Mouse (Mus musculus) natural killer cell, adult 2 months (primary cell): ENCODE data around the gene Nsg2.

Experiments used
- DNase-seq, 2 experiments: peaks; one replicate each; pipeline ENCODE4 v3.0.0; 2022; ENCODE audit warnings: low spot score in 2 of 2

The Nsg2 gene

DNA sequence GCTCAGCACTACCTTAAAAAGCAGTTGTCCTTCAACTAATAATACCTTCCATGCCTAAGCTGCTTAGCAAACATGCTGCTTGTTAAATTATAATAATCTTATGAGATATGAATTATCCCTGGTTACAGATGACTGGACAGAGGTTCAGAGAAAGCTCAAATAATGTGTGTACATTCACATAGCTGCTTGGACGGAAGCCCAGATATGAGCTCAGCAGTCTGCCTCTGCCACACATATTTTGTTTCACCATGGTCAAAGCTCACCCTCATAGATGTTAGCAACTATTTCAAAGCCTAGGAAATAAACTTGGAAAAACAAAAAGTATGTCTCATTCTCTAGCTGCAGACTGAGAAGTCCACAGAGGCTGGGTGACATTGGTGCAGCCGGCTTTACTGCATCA, 74.9 kb downstream of the Nsg2 start:
- DNase-seq = no peak

DNA sequence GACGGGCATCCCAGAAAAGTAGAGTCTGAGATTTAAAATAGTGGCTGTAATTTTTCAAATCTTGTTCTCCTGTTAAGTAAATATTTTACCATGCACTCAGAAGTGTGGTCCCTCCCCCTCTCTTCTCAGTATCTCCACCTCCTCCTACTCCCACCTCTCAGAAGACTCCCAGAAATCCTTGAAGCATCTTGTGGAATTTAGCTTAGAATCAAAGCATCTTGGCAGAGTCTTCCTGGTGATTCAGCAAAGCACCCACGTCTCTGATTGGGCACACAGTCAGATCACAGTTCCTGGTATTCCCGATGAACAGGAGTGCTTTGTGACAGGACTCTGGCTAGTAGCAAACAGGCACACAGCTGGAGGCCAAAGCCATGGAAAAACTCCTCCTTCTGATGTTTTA, 83.2 kb downstream of the Nsg2 start:
- no peak for DNase-seq

DNA sequence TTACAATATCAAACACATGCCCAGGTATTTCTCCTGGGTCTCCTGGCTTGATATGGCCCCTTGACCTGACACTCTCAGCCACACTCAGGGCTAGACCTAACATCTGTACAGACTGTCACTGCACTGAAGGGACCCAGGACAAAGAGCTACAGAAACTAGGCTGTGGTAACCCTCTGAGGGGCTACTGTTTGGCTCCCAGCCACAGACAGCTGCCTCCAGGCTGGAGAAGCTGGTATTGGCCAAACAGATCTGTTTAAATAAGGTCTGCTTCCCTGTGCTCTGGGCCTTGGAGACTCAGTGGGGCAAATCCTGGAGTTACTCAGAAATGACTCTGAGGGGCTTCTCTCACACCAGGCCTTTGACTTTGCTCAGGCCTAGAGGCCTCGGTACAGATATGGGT, 86.3 kb downstream of the Nsg2 start:
- DNase-seq = no peak

DNA sequence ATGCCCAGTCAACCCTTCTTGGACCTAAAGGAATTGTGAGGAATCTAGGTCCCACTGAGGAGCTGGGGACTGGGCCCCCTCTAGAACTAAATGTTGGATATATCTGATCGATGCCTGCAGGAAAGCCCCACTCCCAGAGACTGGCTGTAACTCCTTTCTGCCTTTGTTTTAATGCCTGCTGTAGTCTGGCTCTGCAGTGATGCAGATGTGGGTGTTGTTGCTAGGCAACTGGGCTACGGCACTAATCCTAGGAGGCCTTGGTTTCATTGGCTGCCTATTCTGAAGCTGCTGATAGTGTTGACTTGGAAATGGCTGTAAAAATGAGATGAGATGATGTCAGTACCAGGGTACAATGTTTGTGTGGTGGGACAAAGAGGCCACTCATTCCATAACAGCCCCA, 87.1 kb downstream of the Nsg2 start:
- DNase-seq = no peak

DNA sequence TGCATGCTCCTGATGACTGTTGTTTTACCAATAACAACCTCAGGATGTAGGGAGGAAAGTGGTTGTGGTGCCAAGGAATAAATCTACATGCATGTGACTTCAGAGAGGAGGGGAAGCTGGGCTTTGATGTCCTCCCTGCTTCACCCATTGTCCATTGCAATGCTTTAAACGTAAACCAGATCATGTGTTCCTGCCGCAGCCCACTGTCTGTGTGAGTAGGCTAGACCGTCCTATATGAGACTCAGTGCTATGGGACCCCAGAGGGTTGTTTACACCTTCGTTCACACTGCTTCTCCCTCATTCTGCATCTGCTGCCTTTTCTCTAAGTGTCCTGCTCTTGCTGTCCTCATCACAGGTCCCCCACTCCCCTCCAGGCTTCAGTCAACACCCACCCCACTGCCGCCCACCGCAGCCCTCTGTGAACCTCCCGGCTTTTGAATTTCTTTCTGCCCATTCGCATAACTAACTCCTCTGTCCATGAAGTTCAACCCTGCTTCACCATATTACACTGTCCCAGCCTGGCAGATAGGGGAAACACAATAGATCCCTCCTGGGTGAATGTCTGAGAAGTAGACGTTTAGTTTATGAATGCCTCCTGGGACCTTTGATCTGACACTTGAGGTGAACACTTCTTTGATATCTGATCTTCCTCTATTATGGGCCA, 87.6 kb downstream of the Nsg2 start:
- no peak for DNase-seq

DNA sequence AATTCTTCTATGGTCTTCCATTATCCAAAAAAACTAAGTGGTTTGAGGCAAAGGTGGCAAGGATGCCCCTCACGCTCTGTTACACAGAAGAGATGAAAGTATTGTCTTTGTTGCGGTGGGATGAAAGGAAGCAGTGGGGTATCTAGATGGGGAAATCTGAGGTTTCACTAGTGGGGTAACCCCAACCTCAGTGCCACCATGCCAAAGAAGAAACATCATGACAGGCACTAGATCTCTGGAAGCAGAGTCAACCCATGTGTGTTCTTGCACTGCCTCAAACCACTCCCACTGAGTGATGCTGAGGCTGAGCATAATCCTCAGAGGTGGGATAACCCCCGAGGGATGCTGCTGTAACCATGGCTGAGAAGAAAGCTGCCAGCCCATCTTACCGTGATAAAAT, 95.5 kb downstream of the Nsg2 start:
- no peak for DNase-seq

DNA sequence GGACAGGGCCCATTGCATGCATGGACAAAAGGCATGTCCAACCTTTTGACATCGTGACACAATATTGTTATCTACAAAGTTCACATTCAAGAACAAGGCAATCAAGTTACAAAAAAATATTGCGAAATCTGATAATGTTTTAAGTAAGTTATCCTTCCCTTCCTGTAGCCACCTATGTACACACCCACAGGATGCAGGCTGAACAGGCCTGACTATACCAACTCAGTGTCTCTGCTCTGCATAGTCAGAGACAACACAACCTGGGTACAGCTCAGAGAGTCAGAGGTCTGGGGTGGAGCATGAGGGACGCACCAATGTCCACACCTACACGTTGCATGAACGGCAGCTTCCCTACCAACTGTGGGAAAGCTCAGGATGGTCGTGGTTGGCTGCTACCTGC, 96.1 kb downstream of the Nsg2 start:
- no peak for DNase-seq

DNA sequence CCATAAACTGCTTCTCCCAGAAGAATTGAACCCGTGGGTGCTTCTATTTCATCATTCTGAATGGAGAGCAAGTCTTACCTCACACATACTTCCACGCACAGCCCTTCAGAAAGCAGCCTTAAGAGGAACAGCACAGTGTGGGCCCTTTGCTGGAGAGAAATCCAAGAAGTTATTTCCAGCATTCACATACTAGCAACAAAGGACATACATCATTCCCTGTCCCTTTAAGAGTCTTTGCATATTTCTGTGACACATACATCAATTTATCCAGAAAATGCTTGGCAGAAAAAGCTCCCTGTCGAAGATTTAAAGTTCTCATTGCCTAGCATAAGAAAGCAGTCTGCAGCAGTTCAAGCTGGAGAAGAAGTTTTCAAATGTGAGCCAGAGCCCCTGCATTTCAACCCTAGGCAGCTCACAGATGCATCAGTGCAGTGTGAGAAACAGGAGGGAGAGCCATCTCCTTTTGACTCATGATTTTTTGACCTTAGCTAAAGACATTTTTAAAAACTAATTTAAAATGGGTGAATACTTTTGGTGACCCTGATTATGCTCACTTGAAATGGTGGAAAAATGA, 100.9 kb downstream of the Nsg2 start:
- DNase-seq = no peak

DNA sequence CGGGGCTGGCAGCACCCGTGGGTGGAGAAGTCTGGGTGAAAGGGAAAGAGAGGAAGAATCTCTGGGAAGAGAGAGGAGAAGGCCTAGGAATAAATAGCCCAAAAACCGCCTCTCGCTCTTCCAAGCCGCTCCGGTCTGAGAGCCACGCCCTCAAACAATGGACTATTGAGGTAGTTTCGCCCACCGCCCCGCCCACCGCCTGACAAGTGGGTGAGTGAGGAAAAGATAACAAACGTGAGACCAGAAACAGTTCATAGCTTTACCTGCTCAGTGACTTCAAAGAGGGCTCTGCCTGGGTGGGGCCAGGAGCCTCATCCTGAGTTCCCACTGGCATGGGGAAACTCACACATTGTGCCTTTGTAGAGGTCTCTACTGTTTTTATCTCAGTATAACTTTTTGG, 102.7 kb downstream of the Nsg2 start:
- DNase-seq = no peak

DNA sequence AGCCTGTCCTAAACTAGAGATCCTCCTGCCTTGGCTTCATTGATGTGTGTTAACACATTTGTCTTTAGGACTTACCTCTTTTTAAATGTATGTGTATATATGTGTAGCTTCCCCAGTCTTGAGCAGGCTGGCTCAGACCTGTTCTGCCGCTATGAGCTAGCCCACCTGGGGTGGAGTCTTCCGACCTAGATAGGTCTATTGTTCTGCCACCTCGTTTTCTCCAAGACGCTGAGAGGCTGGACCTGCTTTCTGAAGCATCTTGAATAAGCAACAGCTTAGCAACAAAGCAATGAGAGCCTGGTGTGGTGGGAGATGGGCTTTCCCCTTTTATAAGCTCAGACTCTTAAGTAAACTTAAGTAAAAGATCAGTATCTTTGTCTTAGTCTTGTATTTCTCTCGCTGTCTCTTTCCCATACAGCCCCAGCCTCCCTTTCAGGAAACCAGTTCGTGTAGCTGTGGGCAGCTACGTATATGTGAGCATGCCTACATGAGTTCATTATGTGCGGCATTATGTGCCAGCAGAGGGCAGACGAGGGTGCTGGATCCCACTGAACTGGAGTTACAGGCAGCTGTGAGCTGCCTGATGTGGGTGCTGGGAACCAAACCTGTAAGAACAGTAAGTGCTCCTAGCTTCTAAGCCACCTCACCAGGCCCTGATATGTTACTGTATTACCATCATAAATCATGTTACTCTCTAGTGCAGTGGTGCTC, 104.3 kb downstream of the Nsg2 start:
- no peak for DNase-seq

DNA sequence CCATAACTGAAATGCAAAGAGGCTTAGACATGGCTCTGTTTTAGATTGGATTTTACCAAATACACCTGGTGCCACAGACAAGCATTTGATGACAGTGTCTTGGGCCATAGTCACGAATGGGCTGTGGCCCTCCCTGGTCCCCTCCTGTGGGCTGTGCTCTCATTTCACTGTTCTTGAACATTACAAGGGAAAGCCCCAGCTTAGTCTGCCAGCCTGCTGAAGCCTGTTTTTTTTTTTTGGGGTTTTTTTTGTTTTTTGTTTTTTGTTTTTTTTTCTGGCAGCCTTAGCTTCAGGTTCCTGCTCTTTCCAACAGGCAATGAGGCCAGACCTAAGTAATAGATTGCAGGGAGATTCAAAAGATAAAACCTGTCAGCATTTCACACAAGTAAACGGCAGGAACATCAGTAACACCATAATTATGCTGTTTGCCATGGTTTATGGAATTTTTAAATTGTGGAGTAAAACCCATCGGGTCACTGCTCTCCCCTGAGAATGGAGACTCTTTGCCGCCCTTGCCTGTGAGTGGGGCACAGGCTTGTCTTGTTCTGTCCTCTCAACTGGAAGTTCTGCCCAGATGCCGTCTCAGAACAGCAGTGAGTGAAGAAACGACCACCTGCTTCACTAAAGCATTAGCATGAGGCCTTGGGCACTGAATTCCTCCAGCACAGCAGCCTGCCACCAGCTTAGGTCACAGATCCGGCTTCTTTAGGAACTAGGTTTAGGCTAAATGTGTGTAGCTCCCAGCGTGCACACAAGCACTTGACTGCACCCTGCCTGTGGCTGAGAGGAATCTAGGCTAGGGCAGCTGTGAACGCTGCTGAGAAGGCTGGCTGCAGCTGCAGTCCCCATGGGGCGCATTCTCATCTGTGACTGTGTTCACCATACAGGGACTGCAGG, 105.7 kb downstream of the Nsg2 start:
- DNase-seq = no peak

DNA sequence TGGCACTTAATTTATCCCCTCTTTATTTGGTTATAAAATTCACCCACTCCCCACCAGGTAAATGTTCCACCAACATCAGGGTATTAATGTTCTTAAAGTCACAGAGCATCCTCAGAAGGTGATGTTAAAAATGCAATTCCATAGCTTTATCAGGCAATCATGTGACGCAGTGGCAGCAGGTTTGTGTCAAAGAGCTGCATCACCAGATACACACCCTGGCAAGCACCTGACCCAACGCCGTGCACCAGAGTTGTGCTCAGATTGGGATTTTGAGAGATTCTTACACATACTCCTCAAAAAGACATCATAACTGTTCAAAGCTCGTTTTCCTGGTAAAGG, 106.4 kb downstream of the Nsg2 start:
- DNase-seq = no peak

DNA sequence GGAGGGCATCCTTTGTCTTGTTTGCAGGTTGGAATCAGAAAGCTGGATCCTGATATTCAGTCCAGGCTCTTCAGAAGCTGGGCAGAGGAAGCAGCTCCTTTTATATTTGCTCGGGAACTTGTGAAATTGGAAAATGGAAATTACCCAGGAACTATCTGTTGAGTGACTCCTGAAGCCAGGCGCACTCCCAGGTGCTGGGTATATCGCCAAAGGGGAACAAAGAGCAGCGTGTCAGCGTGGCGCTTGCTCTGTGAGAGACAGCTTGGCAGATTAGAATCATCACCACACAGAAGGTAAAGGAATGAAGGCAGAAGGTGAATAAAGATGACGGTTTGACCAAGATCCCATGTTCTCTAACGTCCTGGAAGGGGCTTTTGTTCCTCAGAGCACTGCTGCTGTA, 108.2 kb downstream of the Nsg2 start:
- DNase-seq = no peak
